Mouse (Mus musculus): ENCODE measurements at regions not wholly inside any gene's neighbourhood (a gene's known extent, or its start where the extent isn't known, plus 50 kb on each side); places are given as distances from the start of the nearest gene placed in this dataset.

- TF ChIP-seq CTCF (IDR thresholded peaks at IDR 0.05; ENCODE audit: low read depth) (no peak), EP300 (IDR thresholded peaks at IDR 0.05; ENCODE audit: low read depth) (no peak)
Measured at GRCm38 (mm10) chr17:45884021-45884722, 148.0 kb downstream of the Vegfa start.

Measured in heart, postnatal 0 days (tissue).